Mouse (Mus musculus) kidney, adult 9 months (tissue): Measurements from ENCODE around the gene Rln3.
"Not testable (repeated sequence)": the region's sequence is repeated elsewhere in the genome, so short reads cannot be mapped to it uniquely, and the experiment has no call there.

Experiments
- DNase-seq: peaks from one replicate; pipeline ENCODE4 v3.0.0; 2022

Gene Rln3

DNA sequence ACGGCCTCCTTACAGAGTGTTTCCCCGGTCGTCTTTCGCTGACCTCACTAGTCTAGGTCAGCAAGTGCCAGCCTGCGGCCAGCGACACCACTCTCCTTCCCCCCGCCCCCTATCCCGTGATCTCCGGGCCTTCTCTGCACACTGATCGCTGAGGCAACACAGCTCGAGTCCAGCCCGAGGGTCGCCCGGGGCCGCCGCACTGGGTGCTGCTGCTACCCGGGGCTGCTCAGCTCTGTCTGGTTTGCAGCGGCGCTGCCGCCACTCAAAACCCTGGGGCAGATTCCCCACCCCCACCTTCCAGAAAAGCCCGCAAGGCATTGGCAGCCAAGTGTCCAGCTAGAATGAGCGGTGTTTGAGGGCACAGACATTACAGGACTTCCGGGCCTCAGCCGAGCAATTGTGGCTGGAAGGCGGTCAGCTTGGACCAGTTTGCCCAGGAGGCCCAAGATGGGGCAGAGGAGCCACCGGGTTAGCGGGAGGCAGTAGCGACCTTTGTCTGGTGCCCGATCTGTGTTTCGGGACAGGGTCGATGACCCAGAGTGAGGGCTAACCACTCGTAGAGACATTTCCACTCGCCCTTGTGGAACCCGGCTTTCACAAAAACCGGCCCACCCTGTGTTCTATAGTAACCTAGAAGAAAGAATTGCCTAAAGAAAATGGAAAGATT lies 32.2 kb downstream of the Rln3 start:
- DNase-seq = peak; percentile 59

DNA sequence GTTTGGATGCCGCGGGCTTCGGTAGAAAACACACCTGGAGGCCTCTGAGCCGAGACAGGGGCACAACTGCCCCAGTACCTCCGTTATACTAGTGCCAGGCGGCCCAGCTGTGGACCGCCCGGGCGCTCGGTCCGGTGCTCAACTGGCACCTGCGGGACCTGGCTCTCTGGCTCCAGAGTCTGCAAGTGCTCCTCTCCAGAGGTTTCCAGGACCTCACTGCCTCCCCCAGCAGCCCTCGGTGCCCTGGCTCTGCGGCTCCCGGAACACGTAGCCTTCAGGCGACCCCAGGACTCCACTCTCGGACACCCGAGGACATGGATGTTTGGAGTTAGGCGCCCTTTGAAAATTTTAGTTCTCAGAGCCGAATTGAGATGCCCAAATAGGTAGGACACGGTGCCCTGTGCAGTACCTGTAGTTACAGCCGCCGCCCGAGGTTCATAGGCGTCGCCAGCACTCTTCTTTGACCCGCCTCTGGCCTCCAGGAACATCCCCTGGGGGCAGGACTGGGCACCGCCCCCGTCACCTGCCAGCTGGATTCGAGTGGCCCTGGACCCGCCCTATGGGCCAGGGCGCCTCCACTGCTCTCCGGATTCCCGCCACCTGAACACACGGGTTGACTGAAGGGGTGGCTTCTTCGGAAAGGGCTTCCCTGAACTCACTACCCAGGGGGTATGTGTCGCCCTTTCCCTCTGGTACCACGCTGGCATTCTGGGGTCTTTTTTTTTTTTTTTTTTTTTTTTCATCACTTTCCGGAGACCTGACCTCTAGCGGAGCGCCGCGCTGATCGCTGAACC lies 32.9 kb downstream of the Rln3 start, which contains the start of gene 2210011C24Rik:
2210011C24Rik (minus strand) TSS at position 467 of the 794 bp plus-strand sequence.
- peak; percentile 88 for DNase-seq

DNA sequence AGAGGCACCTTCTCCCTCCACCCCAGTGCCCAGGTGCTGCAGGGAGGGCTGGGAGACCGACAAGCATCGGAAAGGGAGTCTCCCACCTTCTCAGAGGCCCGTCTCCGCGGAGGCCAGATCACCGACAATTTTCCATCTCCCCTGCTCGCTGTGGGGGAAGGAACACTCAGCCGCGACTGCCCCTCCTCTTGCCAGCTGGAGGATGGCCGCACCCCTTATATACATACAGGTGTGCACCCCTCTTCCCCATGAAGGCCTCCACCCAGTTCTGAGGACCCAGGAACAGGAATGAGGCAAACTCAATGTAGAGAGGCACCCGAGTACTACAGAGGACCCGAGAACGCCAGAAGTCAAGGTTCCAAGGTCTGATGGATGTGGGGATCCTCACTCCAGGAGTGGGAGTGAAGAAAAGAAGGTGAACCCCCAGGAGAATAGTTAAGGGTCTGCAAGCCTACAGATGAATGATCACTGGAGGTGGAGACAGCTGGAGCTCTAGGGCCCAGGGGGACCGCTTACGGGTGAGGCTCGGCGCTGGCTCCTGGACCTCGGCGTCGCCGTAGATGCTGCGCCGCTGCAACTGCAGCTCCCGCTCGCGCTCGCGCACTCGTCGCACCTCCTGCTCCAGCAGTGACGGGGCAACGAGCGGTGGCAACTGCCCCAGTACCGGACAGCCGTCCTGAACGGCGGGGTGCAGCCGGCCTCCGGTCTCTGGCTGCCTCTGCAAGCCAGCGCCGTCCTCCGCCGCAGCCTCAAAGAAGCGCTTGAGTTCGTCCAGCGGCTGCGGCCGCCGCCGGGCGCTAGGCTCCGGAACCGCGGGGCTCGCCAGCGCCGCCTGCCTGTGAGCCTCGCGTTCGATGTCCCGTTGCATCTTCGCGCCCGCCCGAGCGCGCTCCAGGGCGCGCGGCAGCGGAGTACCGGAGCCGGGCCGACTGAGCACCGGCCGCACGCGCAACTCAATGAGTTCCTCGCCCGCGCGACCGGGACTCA lies 33.9 kb downstream of the Rln3 start:
- peak; percentile 73 for DNase-seq

DNA sequence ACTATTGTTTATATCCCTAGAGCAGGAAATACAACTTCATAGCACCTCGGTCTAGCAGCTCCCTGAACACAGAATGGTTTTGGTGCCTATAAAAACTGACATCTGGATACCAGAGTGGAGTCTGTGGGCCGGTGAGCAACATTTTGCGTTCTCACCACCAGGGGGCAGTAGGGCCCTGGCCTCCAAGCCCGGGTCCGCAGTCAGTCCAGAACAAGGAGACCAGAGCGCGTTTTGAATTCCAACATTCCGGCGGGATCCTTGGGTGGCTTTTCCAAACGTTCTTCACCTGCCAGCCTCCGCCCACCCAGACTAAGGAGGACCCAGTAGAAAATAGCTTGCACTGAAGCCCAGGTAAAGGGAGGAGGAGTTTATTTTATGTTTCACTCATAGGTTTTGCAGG lies 34.9 kb downstream of the Rln3 start:
- peak; percentile 93 for DNase-seq

DNA sequence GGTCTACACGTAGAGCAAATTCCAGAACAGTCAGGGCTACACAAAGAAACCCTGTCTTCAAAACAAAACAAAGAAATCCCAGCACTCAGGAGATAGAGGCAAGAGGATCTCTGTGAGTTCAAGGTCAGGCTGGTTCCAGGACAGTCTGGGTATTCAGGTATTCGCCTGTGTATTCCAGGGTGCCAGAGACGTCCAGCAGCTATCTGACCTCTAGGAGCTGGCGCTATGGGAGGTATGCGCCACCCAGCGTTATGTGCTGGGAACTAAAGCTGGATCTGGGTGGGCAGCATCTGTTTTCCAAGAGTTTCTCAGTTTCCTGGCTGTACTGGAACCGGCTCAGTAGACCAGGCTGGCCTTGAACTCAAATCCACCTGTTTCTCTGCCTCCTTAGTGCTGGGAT lies 36.4 kb downstream of the Rln3 start:
- DNase-seq = no peak

DNA sequence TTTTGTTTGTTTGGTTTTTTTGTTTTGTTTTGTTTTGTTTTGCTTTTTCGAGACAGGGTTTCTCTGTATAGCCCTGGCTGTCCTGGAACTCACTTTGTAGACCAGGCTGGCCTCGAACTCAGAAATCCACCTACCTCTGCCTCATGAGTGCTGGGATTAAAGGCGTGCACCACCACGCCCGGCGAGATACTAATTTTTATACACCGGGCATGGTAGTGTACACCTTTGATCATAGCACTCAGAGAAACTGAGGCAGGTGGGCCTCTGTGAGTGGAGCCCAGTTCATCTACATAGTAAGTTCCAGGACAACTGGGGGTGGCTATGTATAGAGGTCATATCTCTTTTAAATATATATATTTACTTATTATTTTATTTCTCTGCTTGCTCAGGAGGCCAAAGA lies 39.3 kb downstream of the Rln3 start:
- not testable (repeated sequence) for DNase-seq

DNA sequence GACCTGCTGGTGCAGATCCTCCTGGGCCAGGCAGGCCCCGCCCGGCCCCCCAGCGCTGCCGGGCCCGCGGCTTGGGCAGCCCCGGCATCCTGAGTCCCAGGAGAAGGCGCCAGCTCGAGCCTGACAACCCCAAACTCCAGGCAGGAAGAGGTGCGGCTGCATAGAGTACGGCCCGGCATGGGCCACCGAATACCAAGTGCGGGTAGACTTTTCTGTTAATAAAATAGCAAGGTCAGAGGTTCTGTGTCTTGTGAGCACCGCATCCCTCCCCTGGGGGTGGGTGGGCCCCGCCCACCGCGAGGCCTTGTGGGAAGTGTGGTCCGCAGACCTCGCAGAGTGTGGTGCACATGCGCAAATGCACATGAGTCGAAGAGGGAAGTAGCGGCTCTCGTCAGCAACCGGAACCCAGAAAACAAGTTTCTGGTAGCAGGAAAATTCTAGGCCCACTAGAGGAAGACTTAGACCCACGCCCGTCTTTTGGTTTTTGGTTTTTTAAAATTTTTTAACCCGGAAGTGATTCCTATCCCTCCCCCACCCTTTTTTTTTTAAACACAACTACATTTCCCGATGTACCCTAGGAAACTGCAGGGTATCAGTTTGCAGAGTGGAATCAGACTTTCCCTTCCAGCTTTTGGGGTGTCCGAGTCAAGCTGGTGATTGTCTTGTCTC lies 40.1 kb downstream of the Rln3 start:
- peak; percentile 98 for DNase-seq

DNA sequence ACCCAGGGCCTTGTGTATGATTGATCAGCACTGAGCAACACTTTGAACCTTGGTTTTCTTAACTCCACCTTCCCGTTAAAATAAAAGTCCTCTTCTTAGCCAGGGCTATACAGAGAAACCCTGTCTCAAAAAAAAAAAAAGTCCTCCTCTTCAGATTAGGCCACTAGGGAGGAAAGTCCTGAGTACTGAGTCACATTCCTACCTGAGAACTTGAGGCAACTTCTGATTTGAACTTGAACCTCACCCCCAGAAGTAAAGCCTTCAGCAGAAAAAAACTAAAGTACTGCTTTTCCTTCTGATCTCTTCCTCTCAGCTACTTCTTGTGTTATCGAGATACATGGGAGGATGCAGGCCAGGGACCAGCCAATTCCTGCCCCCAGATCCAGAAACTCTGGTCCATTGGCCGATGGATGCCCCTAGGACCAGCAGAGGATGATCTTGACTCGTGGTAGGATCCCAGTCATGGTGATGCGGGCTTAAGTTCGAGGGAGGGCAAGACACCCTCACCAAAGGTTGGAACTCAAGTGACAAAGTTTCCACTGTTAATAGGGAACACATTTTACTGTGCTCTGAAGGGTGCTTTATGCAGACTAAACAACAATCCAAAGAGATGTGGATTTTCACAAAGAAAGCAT lies 41.1 kb downstream of the Rln3 start:
- DNase-seq = no peak

DNA sequence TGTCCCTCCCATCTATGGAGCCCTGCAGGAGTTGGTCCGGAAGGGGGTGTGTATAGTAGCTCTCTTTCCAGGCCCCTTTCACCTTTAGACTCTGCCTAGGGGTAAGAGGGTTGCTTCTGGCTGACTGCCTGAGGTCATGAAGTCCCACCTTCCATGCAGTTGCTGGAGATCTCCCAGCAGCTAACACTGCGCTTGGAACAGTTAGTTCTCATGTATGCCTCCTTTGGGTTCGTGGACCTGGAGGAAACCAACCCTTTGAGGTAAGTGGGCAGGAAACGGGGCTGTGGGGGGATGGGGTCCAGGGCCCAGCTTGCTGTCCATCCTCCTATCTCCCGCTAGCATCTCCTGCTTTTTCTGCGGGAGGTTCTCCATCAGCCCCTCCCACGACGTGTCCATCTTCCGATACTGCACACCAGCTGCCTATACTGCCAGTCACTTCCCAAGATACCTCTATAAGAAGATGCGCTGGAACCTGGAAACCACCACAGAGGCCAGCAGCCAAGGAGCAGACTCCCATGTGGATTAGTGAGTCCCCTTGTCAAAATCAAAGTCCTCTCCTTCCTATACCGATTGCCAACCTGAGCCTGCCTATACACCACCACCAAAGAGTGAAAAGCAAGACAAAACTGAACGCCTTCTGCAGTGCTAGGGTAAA lies 41.7 kb downstream of the Rln3 start:
- peak; percentile 79 for DNase-seq

DNA sequence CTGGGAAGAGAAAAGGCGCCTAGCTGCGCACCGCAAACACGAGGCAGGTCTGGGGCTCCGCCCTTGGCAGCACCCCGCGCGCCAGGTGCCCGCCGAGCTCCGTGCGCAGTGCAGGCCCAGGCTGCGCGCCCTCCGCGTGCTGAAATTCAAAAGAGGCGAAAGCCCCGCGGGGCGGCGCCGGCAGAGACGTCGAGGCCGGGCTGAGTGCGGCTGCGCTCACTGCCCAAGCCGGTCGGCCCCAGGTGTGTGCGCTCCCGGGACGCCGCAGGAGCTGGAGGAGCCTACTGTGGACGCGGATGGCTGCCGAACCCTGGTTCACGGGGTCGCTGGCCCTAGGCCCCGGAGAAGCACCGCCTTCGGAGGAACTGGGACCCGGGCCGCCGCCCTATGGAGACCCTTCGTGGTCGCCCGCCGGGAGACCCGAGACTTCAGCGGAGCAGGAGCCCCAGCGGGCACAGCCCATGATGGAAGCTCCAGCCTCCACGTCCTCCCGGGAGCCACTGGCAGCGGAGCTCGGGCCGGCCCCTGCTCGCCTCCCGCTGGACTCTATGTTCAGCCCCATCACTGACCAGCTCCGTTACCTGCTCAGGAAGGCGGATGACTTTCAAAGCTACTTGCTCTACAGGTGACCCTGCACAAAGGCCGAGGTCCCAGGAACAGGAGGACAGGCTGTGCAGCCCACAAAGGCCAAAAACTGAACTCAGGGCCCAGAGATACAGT lies 43.4 kb downstream of the Rln3 start, which contains the start of gene 1700067K01Rik:
1700067K01Rik (plus strand) TSS at position 222 of the 720 bp plus-strand sequence.
- DNase-seq = peak; percentile 24

DNA sequence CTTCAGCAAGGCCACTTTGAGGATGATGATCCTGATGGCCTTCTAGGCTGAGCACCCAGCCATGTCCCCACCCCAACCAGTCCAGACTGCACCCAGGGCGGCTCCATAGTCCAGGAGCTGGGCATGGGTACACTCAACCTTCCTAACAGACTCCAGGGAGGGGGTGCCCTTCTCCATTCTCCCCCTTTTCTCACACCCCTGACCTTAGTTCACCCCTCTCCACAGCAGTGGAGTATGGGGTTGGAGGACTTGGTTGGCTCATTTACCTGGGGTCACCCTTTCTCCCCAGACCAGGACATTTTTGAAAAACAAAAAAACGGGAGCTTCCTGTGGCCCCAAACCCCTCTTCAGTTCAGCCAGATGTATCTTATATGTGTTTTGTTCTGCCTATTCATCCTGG lies 45.0 kb downstream of the Rln3 start:
- DNase-seq = no peak

DNA sequence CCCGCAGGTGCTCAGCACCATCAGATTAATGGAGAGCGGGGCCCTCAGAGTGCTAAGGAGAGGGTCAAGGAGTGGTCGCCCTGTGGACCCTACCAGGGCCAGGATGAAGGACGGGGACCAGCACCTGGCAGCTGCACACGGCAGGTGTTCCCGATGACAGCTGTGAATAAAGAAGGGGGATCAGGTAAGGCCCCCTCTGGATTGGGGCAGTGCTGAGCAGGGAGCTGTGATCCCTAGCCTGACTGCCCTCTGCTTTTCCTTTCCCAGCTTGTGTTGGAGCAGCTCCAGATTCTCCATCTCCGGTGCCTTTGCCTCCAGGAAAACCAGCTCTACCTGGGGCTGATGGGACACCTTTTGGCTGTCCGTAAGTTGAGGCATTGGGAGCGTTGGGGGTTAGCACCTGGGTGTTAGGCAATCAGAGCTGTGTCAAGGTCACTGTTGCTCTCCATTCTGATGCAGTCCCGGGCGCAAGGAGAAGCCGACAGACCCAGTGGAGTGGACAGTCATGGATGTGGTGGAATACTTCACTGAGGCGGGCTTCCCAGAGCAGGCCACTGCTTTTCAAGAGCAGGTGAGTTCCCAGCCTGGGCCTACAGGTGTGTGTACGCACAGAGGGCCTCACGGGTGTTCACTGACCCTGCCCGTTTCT lies 45.6 kb downstream of the Rln3 start:
- peak; percentile 42 for DNase-seq

DNA sequence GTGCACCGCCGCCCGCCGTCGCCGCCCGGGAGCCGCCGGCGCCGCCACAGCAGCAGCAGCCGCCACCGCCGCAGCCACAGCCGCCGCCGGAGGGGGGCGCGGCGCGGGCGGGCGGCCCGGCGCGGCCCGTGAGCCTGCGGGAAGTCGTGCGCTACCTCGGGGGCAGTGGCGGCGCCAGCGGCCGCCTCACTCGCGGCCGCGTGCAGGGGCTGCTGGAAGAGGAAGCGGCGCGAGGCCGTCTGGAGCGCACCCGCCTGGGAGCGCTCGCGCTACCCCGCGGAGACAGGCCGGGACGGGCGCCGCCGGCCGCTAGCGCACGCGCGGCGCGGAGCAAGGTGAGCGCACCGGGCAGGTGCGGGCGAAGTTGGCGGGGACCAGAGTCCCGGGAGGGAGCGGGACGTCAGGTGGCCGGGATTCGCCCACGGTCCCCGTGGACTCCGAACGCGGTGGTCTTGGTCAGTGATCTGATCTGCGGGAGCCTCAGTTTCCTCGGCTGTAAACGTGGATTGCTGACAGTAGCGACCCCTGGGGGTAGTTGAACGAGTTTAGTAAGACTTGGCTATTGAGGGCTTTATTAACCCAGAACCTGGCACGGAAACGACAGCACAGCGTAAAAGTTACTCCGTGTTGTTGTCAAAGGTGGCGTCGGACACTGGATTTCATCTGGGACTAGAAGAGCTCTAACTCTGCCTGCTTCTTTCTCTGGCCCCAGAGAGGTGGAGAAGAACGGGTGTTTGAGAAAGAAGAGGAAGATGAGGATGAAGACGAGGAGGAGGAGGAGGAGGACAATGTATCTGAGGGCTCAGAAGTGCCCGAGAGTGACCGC lies 46.4 kb downstream of the Rln3 start:
- DNase-seq = peak; percentile 80

DNA sequence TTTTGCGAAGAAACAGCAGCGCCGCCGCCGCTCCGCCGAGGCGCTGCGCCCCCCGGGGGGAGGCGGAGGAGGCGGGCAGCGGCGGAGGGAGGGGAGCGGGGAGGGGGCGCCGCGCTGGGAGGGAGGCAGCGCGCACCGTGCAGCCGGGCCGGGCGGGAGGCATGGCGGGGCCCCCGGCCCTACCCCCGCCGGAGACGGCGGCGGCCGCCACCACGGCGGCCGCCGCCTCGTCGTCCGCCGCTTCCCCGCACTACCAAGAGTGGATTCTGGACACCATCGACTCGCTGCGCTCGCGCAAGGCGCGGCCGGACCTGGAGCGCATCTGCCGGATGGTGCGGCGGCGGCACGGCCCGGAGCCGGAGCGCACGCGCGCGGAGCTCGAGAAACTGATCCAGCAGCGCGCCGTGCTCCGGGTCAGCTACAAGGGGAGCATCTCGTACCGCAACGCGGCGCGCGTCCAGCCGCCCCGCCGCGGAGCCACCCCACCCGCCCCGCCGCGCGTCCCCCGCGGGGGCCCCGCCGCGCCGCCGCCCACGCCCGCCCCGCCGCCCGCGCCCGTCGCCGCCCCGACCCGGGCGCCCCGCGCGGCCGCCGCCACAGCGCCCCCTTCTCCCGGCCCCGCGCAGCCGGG lies 47.2 kb downstream of the Rln3 start, which contains the start of gene Samd1:
Samd1 (plus strand) TSS at position 162 of the 631 bp plus-strand sequence.
- peak; percentile 41 for DNase-seq

DNA sequence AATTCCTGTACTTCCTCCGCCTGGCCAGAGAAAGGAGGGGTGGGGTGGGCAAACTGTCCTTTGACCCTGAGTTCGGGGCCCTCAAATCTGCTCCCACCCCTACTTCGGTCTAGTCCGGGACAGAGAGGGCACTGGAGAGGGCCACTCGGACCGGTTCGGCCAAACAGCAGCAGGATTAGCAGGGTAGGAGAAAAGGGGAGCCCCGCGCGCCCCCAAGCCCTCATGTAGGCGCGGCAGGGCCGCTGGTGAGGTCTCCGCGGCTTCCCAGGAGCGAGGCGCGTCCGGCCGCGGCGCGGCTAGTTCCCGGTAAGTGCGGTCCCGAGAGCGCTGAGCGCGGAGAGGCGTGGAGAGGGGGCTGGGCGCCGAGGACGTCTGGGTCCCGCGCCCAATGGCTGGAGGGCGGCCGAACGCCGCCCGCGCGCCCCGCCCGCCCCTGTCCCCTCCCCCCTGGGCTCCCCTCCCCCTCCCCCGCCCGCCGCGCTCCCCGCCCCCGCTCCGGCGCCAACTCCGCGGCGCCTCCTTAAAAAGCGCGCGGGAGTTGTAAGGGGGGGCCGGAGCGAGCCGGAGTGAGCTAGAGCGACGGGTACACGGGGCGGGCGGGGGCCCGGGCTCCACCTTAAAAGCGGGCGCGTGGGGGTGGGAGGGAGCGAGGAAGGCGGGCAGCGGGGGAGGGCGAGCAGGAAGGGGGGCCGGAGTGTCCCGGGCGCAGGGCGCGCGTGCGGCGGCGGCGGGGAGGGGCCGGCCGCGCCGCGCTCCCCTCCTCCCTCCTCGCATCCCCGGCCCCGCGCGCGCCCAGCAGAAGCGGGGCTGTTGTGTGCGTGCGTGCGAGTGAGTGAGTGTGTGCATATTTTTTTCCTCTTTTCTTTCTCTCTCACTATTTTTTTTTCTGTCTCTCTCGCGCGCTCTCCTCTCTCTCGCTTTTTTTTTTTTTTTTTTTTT lies 48.0 kb downstream of the Rln3 start:
- peak; percentile 83 for DNase-seq

DNA sequence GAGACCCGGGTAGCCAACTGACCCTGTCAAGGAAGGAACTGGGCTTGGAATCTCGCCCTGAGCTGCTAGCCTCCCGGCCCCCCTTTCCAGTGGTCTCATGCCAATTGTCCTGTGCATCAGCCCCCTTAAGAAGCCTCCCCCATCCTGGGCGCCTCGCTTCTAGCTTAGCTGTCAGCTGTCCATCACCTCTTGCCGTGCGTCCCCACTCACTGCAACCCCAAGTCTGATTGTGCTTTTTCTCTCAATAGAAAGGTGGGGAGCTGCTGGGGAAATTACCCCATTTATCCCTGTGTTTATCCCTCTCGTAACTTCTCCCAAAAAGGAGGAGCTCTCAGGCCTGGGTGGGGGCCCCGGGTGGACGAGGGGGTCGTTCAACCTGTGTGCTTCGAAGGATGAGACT lies 48.8 kb downstream of the Rln3 start:
- peak; percentile 40 for DNase-seq

DNA sequence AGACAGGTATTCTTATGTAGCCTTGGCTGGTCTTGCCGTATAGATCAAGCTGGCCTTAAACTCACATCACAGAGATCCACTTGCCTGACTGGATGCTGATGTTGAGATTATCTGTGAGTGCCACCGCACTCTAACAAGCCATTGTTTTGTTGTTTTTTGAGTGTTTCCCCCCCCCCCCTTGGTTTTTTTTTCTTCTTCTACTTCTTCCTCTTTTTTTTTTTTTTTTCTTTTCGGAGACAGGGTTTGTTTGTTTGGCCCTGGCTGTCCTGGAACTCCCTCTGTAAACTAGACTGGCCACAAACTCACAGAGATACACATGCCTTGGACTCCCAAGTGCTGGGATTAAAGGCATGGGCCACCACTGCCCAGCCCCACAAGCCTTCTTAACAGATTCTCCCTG lies 50.8 kb downstream of the Rln3 start:
- peak; percentile 11 for DNase-seq
